Mouse (Mus musculus) G1E (cell line): ENCODE results near the gene Lhcgr.
"Not testable (repeated sequence)": the region's sequence is repeated elsewhere in the genome, so short reads cannot be mapped to it uniquely, and the experiment has no call there.

Experiments used
- CTCF ChIP-seq: IDR thresholded peaks from 2 replicates; pipeline ENCODE4 v1.5.1; 2012; ENCODE audit warnings: low read depth, low read length, inconsistent platforms, mixed read lengths
- GATA1 ChIP-seq: IDR thresholded peaks from 2 replicates; pipeline ENCODE4 v1.6.1; 2012; ENCODE audit warnings: borderline replicate concordance, low read length, inconsistent platforms, mixed read lengths
- GATA2 ChIP-seq: IDR thresholded peaks from 2 replicates; pipeline ENCODE4 v1.6.1; 2012; ENCODE audit warnings: low read depth, low read length, inconsistent platforms, borderline replicate concordance
- POLR2AphosphoS5 ChIP-seq: IDR thresholded peaks from 2 replicates; pipeline ENCODE4 v1.6.1; 2012; ENCODE audit warnings: low read depth, low read length, inconsistent platforms; ENCODE audit not compliant: insufficient replicate concordance
- TAL1 ChIP-seq: conservative IDR thresholded peaks from 2 replicates; pipeline ENCODE4 v1.6.1; 2012; ENCODE audit warnings: low read depth, low read length, inconsistent platforms, mixed read lengths

DNA sequence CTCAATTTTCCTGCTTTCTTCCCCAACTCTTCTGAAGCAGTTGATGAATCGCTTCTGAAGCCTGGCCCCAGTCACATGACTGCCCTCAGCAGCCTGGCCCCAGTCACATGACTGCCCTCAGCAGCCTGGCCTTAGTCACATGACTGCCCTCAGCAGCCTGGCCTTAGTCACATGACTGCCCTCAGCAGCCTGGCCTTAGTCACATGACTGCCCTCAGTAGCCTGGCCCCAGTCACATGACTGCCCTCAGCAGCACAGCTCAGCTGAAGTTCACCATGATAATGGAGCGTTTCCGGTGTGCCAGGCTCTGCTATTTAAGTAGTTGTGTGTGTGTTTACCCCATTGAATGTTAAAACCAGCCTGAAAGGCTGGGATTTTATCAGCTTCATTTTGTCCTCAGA lies 21.2 kb upstream of the Lhcgr start:
- TF ChIP-seq TAL1, CTCF, GATA1, POLR2AphosphoS5, GATA2: not testable (repeated sequence)
